Mouse (Mus musculus): Measurements from ENCODE around the gene Rtcb. TPM values are rescaled to one million over a fixed set of nuclear protein-coding genes. Genes with fewer than 3 reads are reported as not detected.

Gene Rtcb
- polyA plus RNA-seq, 1 experiment from 2014 or later, result 146 TPM

DNA sequence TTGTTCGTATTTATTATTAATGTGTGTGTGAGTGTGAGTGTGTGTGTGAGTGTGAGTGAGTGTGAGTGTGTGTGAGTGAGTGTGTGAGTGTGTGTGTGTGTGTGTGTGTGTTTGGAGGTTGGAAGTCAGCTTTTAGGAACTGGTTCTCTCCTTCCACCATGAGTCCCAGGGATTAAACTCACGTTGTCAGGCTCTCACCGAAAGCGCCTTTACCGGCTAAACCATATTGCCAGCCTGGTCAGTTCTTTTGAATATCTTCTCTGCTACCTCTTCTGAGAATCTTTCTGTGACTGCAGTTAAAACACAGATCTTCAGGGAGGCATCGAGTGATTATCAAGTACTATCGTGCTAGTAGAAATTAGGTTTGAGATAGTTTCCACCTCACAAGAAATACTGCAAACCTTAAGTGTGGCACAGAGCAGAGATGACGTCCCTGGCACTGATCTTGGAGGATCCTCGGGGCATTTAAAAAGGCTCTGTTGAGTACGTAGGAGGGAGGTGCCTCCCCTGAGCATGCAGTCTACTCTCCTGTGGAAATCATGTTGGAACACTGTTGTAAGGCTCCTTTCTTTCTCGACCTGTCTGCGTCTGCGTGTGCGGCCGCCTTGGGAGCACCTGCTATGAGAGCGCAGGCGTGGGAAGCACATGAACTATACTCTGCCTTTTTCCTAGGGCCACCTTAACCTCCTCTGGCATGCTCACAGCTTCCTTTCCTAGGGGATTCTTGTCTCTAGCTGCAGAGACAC is 10.0 kb upstream of the Rtcb start:
- no peak overlapping the region for H3K4me2 ChIP-seq (ENCODE audit: low read length)
- no peaks in the 10 kb centered on the region for H3K36me3 ChIP-seq (ENCODE audit: insufficient read depth, low read length)
- DNase-seq (ENCODE audit: low spot score) (no peak), ATAC-seq (replicated peaks; ENCODE audit: low FRiP score, low read depth) (0 out of 2 replicates have a peak, but pooled peaks have one; percentile 13)
- TF ChIP-seq CTCF (IDR thresholded peaks at IDR 0.05; ENCODE audit: low read depth), result no peak
- H3K4me1 ChIP-seq (replicated peaks; ENCODE audit: insufficient read depth, low read length), result no peaks in the 10 kb centered on the region
- H3K27me3 ChIP-seq (ENCODE audit: insufficient read depth, low read length), result no peaks in the 10 kb centered on the region
- no peak overlapping the region for H3K9ac ChIP-seq (ENCODE audit: low read depth, low read length)
- 63% methylated on average over 17 of the region's 17 CpGs for WGBS
- H3K9me3 ChIP-seq (replicated peaks; ENCODE audit: low read length), result no peaks in the 10 kb centered on the region
- no peak overlapping the region for H3K27ac ChIP-seq
- H3K4me3 ChIP-seq (replicated peaks; ENCODE audit: low read depth, low read length), result no peak overlapping the region

DNA sequence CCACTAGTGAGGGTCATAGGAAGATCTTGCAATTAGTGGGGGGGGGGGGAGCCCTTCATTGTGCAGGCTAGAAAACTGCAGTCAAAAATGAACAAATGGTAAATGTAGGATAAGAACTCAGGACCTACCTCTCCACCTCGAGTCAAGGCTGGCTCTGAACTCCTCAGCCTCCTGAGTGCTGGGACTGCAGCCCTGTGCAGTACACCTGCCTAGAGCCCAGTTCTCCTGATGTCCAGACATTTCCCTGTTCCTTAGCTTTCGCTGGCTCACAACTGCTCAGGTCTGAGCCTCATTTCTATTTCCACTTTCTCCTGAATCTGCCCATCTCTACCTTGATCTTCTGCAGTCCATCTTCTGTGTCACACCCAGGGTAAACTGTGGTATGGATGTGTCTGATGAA is 8.9 kb upstream of the Rtcb start:
- WGBS, result 52% methylated on average over 2 of the region's 2 CpGs
- H3K27me3 ChIP-seq (ENCODE audit: insufficient read depth, low read length), result no peaks in the 10 kb centered on the region
- no peak for ATAC-seq (replicated peaks; ENCODE audit: low FRiP score, low read depth)

DNA sequence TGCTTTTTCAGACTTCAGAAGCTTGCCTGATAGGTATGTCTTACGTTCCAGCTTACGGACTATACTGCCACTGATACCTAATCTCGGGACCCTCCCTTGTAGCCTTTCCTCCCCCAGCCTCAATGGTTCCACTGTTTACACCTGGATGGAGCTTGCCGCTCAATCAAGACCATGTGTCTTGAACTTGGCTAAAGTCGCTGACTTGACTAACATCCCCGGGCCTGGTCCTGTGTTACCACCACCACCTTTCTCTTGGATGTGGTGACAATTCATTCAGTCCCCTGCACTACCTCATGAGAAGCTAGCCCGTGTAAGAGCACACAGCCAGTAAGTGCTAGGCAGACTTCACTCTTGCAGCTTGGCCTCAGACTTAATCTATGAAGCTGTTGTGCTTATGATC is 6.7 kb upstream of the Rtcb start:
- H3K27ac ChIP-seq, result no peak overlapping the region
- no peaks in the 10 kb centered on the region for H3K9me3 ChIP-seq (replicated peaks; ENCODE audit: low read length)
- no peak overlapping the region for H3K9ac ChIP-seq (ENCODE audit: low read depth, low read length)
- H3K4me3 ChIP-seq (replicated peaks; ENCODE audit: low read depth, low read length), result no peak overlapping the region
- ATAC-seq (replicated peaks; ENCODE audit: low FRiP score, low read depth), result no peak
- H3K4me1 ChIP-seq (replicated peaks; ENCODE audit: insufficient read depth, low read length), result no peaks in the 10 kb centered on the region
- no peaks in the 10 kb centered on the region for H3K36me3 ChIP-seq (ENCODE audit: insufficient read depth, low read length)
- no peak overlapping the region for H3K4me2 ChIP-seq (ENCODE audit: low read length)
- no peaks in the 10 kb centered on the region for H3K27me3 ChIP-seq (ENCODE audit: insufficient read depth, low read length)
- DNase-seq (ENCODE audit: low spot score), result no peak
- no peak for TF ChIP-seq CTCF (IDR thresholded peaks at IDR 0.05; ENCODE audit: low read depth)
- 87% methylated on average over 7 of the region's 7 CpGs for WGBS

More for the DNA sequence above, 8.9 kb upstream of the Rtcb start:
- no peaks in the 10 kb centered on the region for H3K36me3 ChIP-seq (ENCODE audit: insufficient read depth, low read length)
- DNase-seq (ENCODE audit: low spot score), result no peak
- H3K27ac ChIP-seq, result no peak overlapping the region
- no peaks in the 10 kb centered on the region for H3K4me1 ChIP-seq (replicated peaks; ENCODE audit: insufficient read depth, low read length)
- H3K9me3 ChIP-seq (replicated peaks; ENCODE audit: low read length), result no peaks in the 10 kb centered on the region
- H3K9ac ChIP-seq (ENCODE audit: low read depth, low read length), result no peak overlapping the region
- H3K4me2 ChIP-seq (ENCODE audit: low read length), result no peak overlapping the region
- no peak for TF ChIP-seq CTCF (IDR thresholded peaks at IDR 0.05; ENCODE audit: low read depth)
- no peak overlapping the region for H3K4me3 ChIP-seq (replicated peaks; ENCODE audit: low read depth, low read length)

DNA sequence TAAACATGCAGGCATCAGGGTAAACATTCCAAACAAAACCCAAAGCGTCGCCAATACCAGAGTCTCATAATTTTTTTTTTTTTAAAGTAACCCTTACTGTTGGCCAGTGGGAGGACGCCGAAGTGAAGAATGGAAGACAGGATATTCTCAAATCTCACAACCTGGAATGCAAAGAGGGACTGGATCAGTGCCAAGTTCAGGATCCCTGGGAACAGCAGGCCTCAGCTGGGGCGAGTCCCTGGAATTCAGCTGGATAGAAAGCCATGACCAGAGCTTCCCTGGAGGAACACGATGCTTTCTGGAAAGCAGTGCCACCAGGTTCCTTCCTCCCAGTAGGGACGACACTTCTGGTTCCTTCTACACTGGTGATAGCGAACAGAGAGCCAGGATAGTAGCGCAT is 5.3 kb upstream of the Rtcb start:
- DNase-seq (ENCODE audit: low spot score) (no peak), ATAC-seq (replicated peaks; ENCODE audit: low FRiP score, low read depth) (no peak)
- no peaks in the 10 kb centered on the region for H3K27me3 ChIP-seq (ENCODE audit: insufficient read depth, low read length)

DNA sequence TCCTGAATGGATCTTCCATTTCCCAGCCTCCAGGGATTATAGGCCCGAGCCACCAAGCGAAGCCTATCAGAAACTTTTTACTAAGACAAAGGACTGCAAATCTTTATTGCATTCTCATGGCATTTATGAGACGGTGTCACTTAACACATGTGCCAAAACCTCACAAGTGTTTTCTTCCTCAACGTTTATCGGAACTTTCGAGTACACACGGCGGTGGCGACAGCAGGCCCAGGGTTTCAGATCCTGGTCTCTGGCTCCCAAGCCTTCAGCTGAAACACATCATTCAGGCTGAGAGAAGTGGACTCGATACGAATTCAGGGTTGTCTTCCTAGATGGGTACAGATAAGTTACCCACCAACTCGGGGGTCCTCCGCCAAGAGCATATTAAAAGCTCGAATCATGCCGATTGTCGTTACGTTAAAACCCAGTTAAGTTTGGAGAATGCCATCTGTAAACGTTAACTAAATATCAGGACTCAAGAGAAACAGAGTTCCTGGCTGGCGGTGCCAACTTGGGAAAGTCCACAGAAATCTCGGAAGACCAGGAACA is 678 bp downstream of the Rtcb start:
- TF ChIP-seq CTCF (IDR thresholded peaks at IDR 0.05; ENCODE audit: low read depth), result no peak
- WGBS, result 2% methylated on average over 20 of the region's 20 CpGs
- Histone ChIP-seq H3K9ac (ENCODE audit: low read depth, low read length) (peak overlapping the region; percentile 89), H3K4me2 (ENCODE audit: low read length) (peak overlapping the region; percentile 58), H3K27me3 (ENCODE audit: insufficient read depth, low read length) (no peaks in the 10 kb centered on the region), H3K9me3 (replicated peaks; ENCODE audit: low read length) (no peaks in the 10 kb centered on the region), H3K4me1 (replicated peaks; ENCODE audit: insufficient read depth, low read length) (no peaks in the 10 kb centered on the region), H3K27ac (peak overlapping the region; percentile 83), H3K4me3 (replicated peaks; ENCODE audit: low read depth, low read length) (peak overlapping the region; percentile 92), H3K36me3 (ENCODE audit: insufficient read depth, low read length) (0 out of 2 replicates have a peak, but pooled peaks cover 10% of the 10 kb centered on the region)
- no peak for ATAC-seq (replicated peaks; ENCODE audit: low FRiP score, low read depth)
- no peak for DNase-seq (ENCODE audit: low spot score)

More for the DNA sequence above, 5.3 kb upstream of the Rtcb start:
- H3K9ac ChIP-seq (ENCODE audit: low read depth, low read length), result no peak overlapping the region
- H3K9me3 ChIP-seq (replicated peaks; ENCODE audit: low read length), result no peaks in the 10 kb centered on the region
- no peak for TF ChIP-seq CTCF (IDR thresholded peaks at IDR 0.05; ENCODE audit: low read depth)
- no peak overlapping the region for H3K27ac ChIP-seq
- H3K4me3 ChIP-seq (replicated peaks; ENCODE audit: low read depth, low read length), result no peak overlapping the region
- H3K4me2 ChIP-seq (ENCODE audit: low read length), result no peak overlapping the region
- no peaks in the 10 kb centered on the region for H3K4me1 ChIP-seq (replicated peaks; ENCODE audit: insufficient read depth, low read length)
- 60% methylated on average over 9 of the region's 9 CpGs for WGBS
- no peaks in the 10 kb centered on the region for H3K36me3 ChIP-seq (ENCODE audit: insufficient read depth, low read length)

DNA sequence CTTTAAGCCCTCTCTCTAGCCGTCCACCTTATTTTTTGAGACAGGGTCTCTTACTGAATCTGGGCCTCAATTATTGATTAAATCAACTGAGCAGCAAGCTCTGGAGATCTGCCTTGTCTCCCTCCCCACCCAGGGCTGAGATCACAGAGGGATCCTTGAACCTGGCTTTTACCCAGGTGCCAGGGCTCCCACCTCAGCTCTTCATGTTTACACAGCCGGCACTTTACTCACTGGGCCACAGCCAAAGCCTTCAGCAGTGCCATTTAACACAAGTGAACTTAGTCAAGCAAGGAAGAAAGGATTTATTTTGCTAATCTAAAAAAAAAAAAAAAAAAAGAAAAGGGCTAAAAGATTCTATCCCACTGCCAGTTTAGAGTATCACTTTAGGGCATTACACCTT is 3.2 kb downstream of the Rtcb start:
- no peak overlapping the region for H3K9ac ChIP-seq (ENCODE audit: low read depth, low read length)
- H3K27me3 ChIP-seq (ENCODE audit: insufficient read depth, low read length), result no peaks in the 10 kb centered on the region
- no peak for ATAC-seq (replicated peaks; ENCODE audit: low FRiP score, low read depth)
- H3K36me3 ChIP-seq (ENCODE audit: insufficient read depth, low read length), result 0 out of 2 replicates have a peak, but pooled peaks cover 29% of the 10 kb centered on the region
- WGBS, result 60% methylated on average over 2 of the region's 2 CpGs
- H3K4me3 ChIP-seq (replicated peaks; ENCODE audit: low read depth, low read length), result no peak overlapping the region
- H3K4me2 ChIP-seq (ENCODE audit: low read length), result no peak overlapping the region
- no peak for TF ChIP-seq CTCF (IDR thresholded peaks at IDR 0.05; ENCODE audit: low read depth)
- no peaks in the 10 kb centered on the region for H3K4me1 ChIP-seq (replicated peaks; ENCODE audit: insufficient read depth, low read length)
- DNase-seq (ENCODE audit: low spot score), result no peak
- no peak overlapping the region for H3K27ac ChIP-seq
- H3K9me3 ChIP-seq (replicated peaks; ENCODE audit: low read length), result no peaks in the 10 kb centered on the region
